In the genomic region with DNA sequence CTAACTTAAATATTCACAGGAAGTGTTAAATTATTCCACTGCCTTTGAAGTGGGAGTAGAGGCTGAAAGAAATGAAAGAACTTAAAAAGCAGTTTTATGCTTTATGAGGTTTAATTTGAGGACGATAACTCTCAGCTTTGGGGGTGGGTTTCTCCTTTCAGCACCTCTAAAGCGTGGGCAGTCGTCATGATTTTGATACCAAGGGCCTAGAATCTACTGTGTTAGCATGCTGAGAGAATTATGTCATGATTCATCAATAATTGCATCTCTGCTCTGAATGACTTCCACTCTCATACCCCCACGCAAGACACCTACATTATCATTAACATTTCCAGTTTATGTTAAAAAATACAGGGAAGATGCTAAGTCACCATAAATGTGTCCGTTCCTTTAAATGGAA, we compare ENCODE assay signal across 19 mouse cellular contexts.
"Had no signal": no experiment of that assay in that cellular context is flagged by ENCODE, and none has a peak within 500 bp of the region (broad histone marks: within the 10 kb centered on the region; RNA-seq: fewer than 3 reads in every experiment).

No protein-coding gene starts in this region.

- H3K4me3 ChIP-seq: lung, embryonic 15.5 days; megakaryocyte, embryonic 14.5 days; myocyte; neural tube, embryonic 13.5 days; neural tube, embryonic 15.5 days had no signal

- H3K27ac ChIP-seq: liver, embryonic 14.5 days; lung, embryonic 15.5 days; macrophage; neural tube, embryonic 13.5 days; neural tube, embryonic 15.5 days had no signal

- H3K4me1 ChIP-seq: lung, embryonic 15.5 days; megakaryocyte, embryonic 14.5 days; neural tube, embryonic 13.5 days; neural tube, embryonic 15.5 days had no signal

- DNase-seq: lung, adult 2 months; lung, postnatal 14 days; lung, postnatal 36 days; midbrain, embryonic 14.5 days; right cerebral cortex, postnatal 4 days; spleen, adult 18-20 months; thymus, adult 2 months; thymus, postnatal 25 days; thymus, postnatal 4 days had no signal

- ATAC-seq: lung, postnatal 0 days; midbrain, embryonic 16.5 days had no signal

- H3K27me3 ChIP-seq: lung, embryonic 15.5 days; megakaryocyte, embryonic 14.5 days; neural tube, embryonic 13.5 days; neural tube, embryonic 15.5 days had no signal

- H3K36me3 ChIP-seq: lung, embryonic 15.5 days; neural tube, embryonic 13.5 days; neural tube, embryonic 15.5 days had no signal

- H3K9ac ChIP-seq: liver, embryonic 14.5 days; lung, embryonic 15.5 days; neural tube, embryonic 13.5 days; neural tube, embryonic 15.5 days had no signal

- H3K4me2 ChIP-seq: lung, embryonic 15.5 days; midbrain, embryonic 11.5 days; neural tube, embryonic 13.5 days; neural tube, embryonic 15.5 days had no signal

- H3K9me3 ChIP-seq: lung, embryonic 15.5 days; neural tube, embryonic 13.5 days; neural tube, embryonic 15.5 days had no signal
